Mouse (Mus musculus): Measurements from ENCODE around the gene Cul4a.

Gene Cul4a

GRCm38 (mm10) chr8:13139641-13140182 is 34.3 kb downstream of the Cul4a start:
- DNase-seq, result no peak

- DNase-seq, result no peak
Measured at GRCm38 (mm10) chr8:13141681-13142080, 36.3 kb downstream of the Cul4a start.

- DNase-seq, result no peak
Measured at GRCm38 (mm10) chr8:13148476-13148875, 43.1 kb downstream of the Cul4a start.

- DNase-seq, result no peak
Measured at GRCm38 (mm10) chr8:13149287-13149686, 43.9 kb downstream of the Cul4a start.

- no peak for DNase-seq
Measured at GRCm38 (mm10) chr8:13149866-13150265, 44.4 kb downstream of the Cul4a start.

GRCm38 (mm10) chr8:13150929-13151328 is 45.5 kb downstream of the Cul4a start:
- DNase-seq, result no peak

GRCm38 (mm10) chr8:13154099-13154498 is 48.7 kb downstream of the Cul4a start:
- DNase-seq, result no peak

GRCm38 (mm10) chr8:13155358-13155757 is 49.9 kb downstream of the Cul4a start:
- no peak for DNase-seq

- no peak for DNase-seq
Measured at GRCm38 (mm10) chr8:13156327-13157097, 51.1 kb downstream of the Cul4a start.

- peak; percentile 99 for DNase-seq
Measured at GRCm38 (mm10) chr8:13158718-13159376, 53.4 kb downstream of the Cul4a start, which contains the start of gene Lamp1. Gene Lamp1 (plus strand): TSS chr8:13159161.

- DNase-seq, result no peak
Measured at GRCm38 (mm10) chr8:13159377-13159881, 54.0 kb downstream of the Cul4a start.

GRCm38 (mm10) chr8:13160691-13161090 is 55.3 kb downstream of the Cul4a start:
- DNase-seq, result no peak

- peak; percentile 51 for DNase-seq
Measured at GRCm38 (mm10) chr8:13162098-13162497, 56.7 kb downstream of the Cul4a start.

- no peak for DNase-seq
Measured at GRCm38 (mm10) chr8:13163563-13163962, 58.1 kb downstream of the Cul4a start.

GRCm38 (mm10) chr8:13164361-13164760 is 58.9 kb downstream of the Cul4a start:
- no peak for DNase-seq

- no peak for DNase-seq
Measured at GRCm38 (mm10) chr8:13170510-13170909, 65.1 kb downstream of the Cul4a start.

- no peak for DNase-seq
Measured at GRCm38 (mm10) chr8:13174305-13174704, 68.9 kb downstream of the Cul4a start.

- DNase-seq, result peak; percentile 47
Measured at GRCm38 (mm10) chr8:13174811-13175210, 69.4 kb downstream of the Cul4a start.

GRCm38 (mm10) chr8:13175650-13176049 is 70.2 kb downstream of the Cul4a start:
- DNase-seq, result peak; percentile 52

GRCm38 (mm10) chr8:13177173-13177852 is 71.9 kb downstream of the Cul4a start:
- DNase-seq, result no peak

- no peak for DNase-seq
Measured at GRCm38 (mm10) chr8:13178137-13178536, 72.7 kb downstream of the Cul4a start.

- DNase-seq, result no peak
Measured at GRCm38 (mm10) chr8:13179482-13179881, 74.1 kb downstream of the Cul4a start.

GRCm38 (mm10) chr8:13179948-13180347 is 74.5 kb downstream of the Cul4a start:
- peak; percentile 34 for DNase-seq

All from kidney, adult 11 months (tissue).